Mouse (Mus musculus) bone marrow, adult 2 months (tissue): ENCODE results near the gene Med13.

Experiments used
- CTCF ChIP-seq: fragments of 200-500 bp; IDR thresholded peaks from 2 replicates; pipeline ENCODE4 v1.5.1; 2011; ENCODE audit warnings: low read length, control low read depth; ENCODE audit not compliant: control insufficient read depth, insufficient read depth
- POLR2A ChIP-seq: fragments of 200-500 bp; IDR thresholded peaks from 2 replicates; pipeline ENCODE4 v1.6.1; 2011; ENCODE audit warnings: low read depth, mild to moderate bottlenecking, control low read depth, low read length, borderline replicate concordance; ENCODE audit not compliant: control insufficient read depth

- TF ChIP-seq POLR2A (no peak), CTCF (no peak)
Measured at GRCm38 (mm10) chr11:86395100-86395499, 37.7 kb upstream of the Med13 start.
